ENCODE assay signal across 8 mouse cellular contexts in genomic region chrX:74296538-74297448, GRCm38 (mm10). TPM values are rescaled to one million over a fixed set of nuclear protein-coding genes. Genes with fewer than 3 reads are reported as not detected.
A peak's percentile ranks its signal among the peaks of the same experiment; 100 is the strongest.
DNase-seq lines count a peak whose midpoint lies in the region; ATAC-seq and TF ChIP-seq lines count a peak whose summit lies in the region.

Gene Atp6ap1 (plus strand): TSS chrX:74297097.

- 0 out of 2 replicates have a peak, but pooled peaks have one; percentile 46 for TF ChIP-seq EP300 in heart, adult 2 months (IDR thresholded peaks at IDR 0.05; ENCODE audit: insufficient read depth, low read depth, low read length)

- H3K36me3 ChIP-seq in embryonic facial prominence, embryonic 14.5 days (ENCODE audit: control insufficient read depth, insufficient read depth, low read length): 0 out of 2 replicates have a peak, but pooled peaks cover 13% of the 10 kb centered on the region
- no peaks in the 10 kb centered on the region for H3K36me3 ChIP-seq in heart, adult 2 months (ENCODE audit: control insufficient read depth, insufficient read depth, low read length)
- peaks cover 8% of the 10 kb centered on the region for H3K36me3 ChIP-seq in limb, embryonic 14.5 days (ENCODE audit: control insufficient read depth, insufficient read depth, low read length)
- H3K36me3 ChIP-seq in midbrain, postnatal 0 days (ENCODE audit: insufficient read depth, low read length): no peaks in the 10 kb centered on the region

- intact Hi-C loops in heart, adult 2 months (cut with DNase I): loop anchor here (2.0 kb wide), 2 partner anchors 26 to 48 kb away; partner anchors contain the start of genes Flna and Rpl10

- no peaks in the 10 kb centered on the region for H3K79me2 ChIP-seq in heart, adult 2 months (replicated peaks; ENCODE audit: control insufficient read depth, insufficient read depth, low read length)

- no peaks in the 10 kb centered on the region for H3K27me3 ChIP-seq in embryonic facial prominence, embryonic 14.5 days (replicated peaks; ENCODE audit: control insufficient read depth, insufficient read depth, low read length)
- no peaks in the 10 kb centered on the region for H3K27me3 ChIP-seq in heart, adult 2 months (ENCODE audit: control insufficient read depth, insufficient read depth, low read length)
- no peaks in the 10 kb centered on the region for H3K27me3 ChIP-seq in limb, embryonic 14.5 days (ENCODE audit: control insufficient read depth, insufficient read depth, low read length)
- H3K27me3 ChIP-seq in midbrain, postnatal 0 days (ENCODE audit: insufficient read depth, low read length): no peaks in the 10 kb centered on the region

- WGBS in embryonic facial prominence, embryonic 14.5 days: 15% methylated on average over 27 of the region's 37 CpGs
- 17% methylated on average over 37 of the region's 37 CpGs for WGBS in heart, adult 2 months
- 19% methylated on average over 36 of the region's 37 CpGs for WGBS in limb, embryonic 14.5 days
- 23% methylated on average over 35 of the region's 37 CpGs for WGBS in midbrain, postnatal 0 days

- no peaks in the 10 kb centered on the region for H3K4me1 ChIP-seq in embryonic facial prominence, embryonic 14.5 days (ENCODE audit: control insufficient read depth, insufficient read depth, low read length)
- H3K4me1 ChIP-seq in heart, adult 2 months (ENCODE audit: control insufficient read depth, insufficient read depth, low read length): no peaks in the 10 kb centered on the region; the same call in 1 of the 2 replicates
- no peaks in the 10 kb centered on the region; the same call in 1 of the 2 replicates for H3K4me1 ChIP-seq in limb, embryonic 14.5 days (ENCODE audit: control insufficient read depth, insufficient read depth, low read length)
- no peaks in the 10 kb centered on the region for H3K4me1 ChIP-seq in midbrain, postnatal 0 days (ENCODE audit: insufficient read depth, low read length)

- no peak for TF ChIP-seq CTCF in heart, adult 2 months (IDR thresholded peaks at IDR 0.05)
- TF ChIP-seq CTCF in midbrain, postnatal 0 days (IDR thresholded peaks at IDR 0.05): no peak

- peak within 1 kb of the TSS; percentile 61 for H3K4me3 ChIP-seq in embryonic facial prominence, embryonic 14.5 days (ENCODE audit: low read depth, low read length)
- H3K4me3 ChIP-seq in heart, adult 2 months: peak within 1 kb of the TSS; percentile 68
- H3K4me3 ChIP-seq in limb, embryonic 14.5 days (replicated peaks; ENCODE audit: low read length): peak within 1 kb of the TSS; percentile 59
- peak within 1 kb of the TSS; percentile 53 for H3K4me3 ChIP-seq in midbrain, postnatal 0 days (ENCODE audit: low read depth, low read length)

- no peaks in the 10 kb centered on the region for H3K9me3 ChIP-seq in embryonic facial prominence, embryonic 14.5 days (ENCODE audit: control insufficient read depth, low read length)
- H3K9me3 ChIP-seq in limb, embryonic 14.5 days (ENCODE audit: control insufficient read depth, low read length): no peaks in the 10 kb centered on the region
- 0 out of 2 replicates have a peak, but pooled peaks cover 3% of the 10 kb centered on the region for H3K9me3 ChIP-seq in midbrain, postnatal 0 days (ENCODE audit: low read length)

- peak within 1 kb of the TSS; percentile 80 for H3K9ac ChIP-seq in embryonic facial prominence, embryonic 14.5 days (ENCODE audit: low read depth, low read length)
- peak within 1 kb of the TSS; percentile 99 for H3K9ac ChIP-seq in heart, adult 2 months (ENCODE audit: low read depth, low read length)
- H3K9ac ChIP-seq in limb, embryonic 14.5 days (ENCODE audit: low read depth, low read length, severe bottlenecking): peak within 1 kb of the TSS; percentile 74
- peak within 1 kb of the TSS; percentile 73 for H3K9ac ChIP-seq in midbrain, postnatal 0 days (replicated peaks; ENCODE audit: low read length, poor library complexity, severe bottlenecking)

- H3K4me2 ChIP-seq in embryonic facial prominence, embryonic 14.5 days (ENCODE audit: low read depth, low read length): peak within 1 kb of the TSS; percentile 62
- peak within 1 kb of the TSS; percentile 59 for H3K4me2 ChIP-seq in limb, embryonic 14.5 days (replicated peaks; ENCODE audit: low read depth, low read length, severe bottlenecking)
- H3K4me2 ChIP-seq in midbrain, postnatal 0 days (ENCODE audit: low read depth, low read length, poor library complexity, severe bottlenecking): peak within 1 kb of the TSS; percentile 64

- peak within 1 kb of the TSS; percentile 74 for H3K27ac ChIP-seq in embryonic facial prominence, embryonic 14.5 days (replicated peaks; ENCODE audit: low read depth, low read length)
- H3K27ac ChIP-seq in heart, adult 2 months: peak within 1 kb of the TSS; percentile 63
- 0 out of 2 replicates have a peak within 1 kb of the TSS, but pooled peaks have one; percentile 55 for H3K27ac ChIP-seq in limb, embryonic 14.5 days (replicated peaks; ENCODE audit: low read depth, low read length)
- peak within 1 kb of the TSS; percentile 84 for H3K27ac ChIP-seq in midbrain, postnatal 0 days (ENCODE audit: low read depth, low read length)

- ATAC-seq in embryonic facial prominence, embryonic 14.5 days (ENCODE audit: low read depth): peak; percentile 99
- peak; percentile 99 for ATAC-seq in limb, embryonic 14.5 days (ENCODE audit: low FRiP score, low read depth)
- ATAC-seq in midbrain, postnatal 0 days (ENCODE audit: low FRiP score): peak; percentile 98

- peak; percentile 97 for DNase-seq in 3T3-L1 (ENCODE audit: low read depth, low spot score)
- peak; percentile 62 to 83 for DNase-seq in adrenal gland, postnatal 4 days (ENCODE audit: low spot score in 2 of 2)
- peak; percentile 97 for DNase-seq in embryonic facial prominence, embryonic 14.5 days (ENCODE audit: low spot score)
- DNase-seq in heart, adult 2 months: peak; percentile 95 to 96
- DNase-seq in kidney, adult 9 months: peak; percentile 97
- DNase-seq in limb, embryonic 14.5 days (ENCODE audit: low spot score): peak; percentile 94
- DNase-seq in midbrain, postnatal 0 days (ENCODE audit: low spot score): peak; percentile 96
- peak; percentile 86 to 87 for DNase-seq in spleen, postnatal 14 days (ENCODE audit: low spot score in 2 of 2)

- TF ChIP-seq POLR2A in heart, adult 2 months (IDR thresholded peaks at IDR 0.05; ENCODE audit: insufficient read depth, low read depth, low read length): peak; percentile 91
- no peak for TF ChIP-seq POLR2A in limb, embryonic 14.5 days (IDR thresholded peaks at IDR 0.05; ENCODE audit: borderline replicate concordance, extremely low read depth, insufficient read depth, insufficient read length)

RNA-seq across cellular contexts. Expression of gene Atp6ap1, which starts in this region (rescaled TPM):
- total RNA-seq in adrenal gland, postnatal 4 days (2021): 100 to 1,000 TPM; 135 to 140 TPM
- 138 and 143 TPM in 2 replicates for polyA plus RNA-seq in embryonic facial prominence, embryonic 14.5 days (2014; fragmentation: Nextera tagmentation; extraction: Ambion mirVana)
- 100 to 1,000 TPM; 131 to 132 TPM for total RNA-seq in heart, adult 2 months (2021)
- 240 and 378 TPM in 2 replicates for polyA plus RNA-seq in heart, adult 2 months (2012; rRNA removed)
- polyA plus RNA-seq in limb, embryonic 14.5 days (2012; rRNA removed): 224 and 272 TPM in 2 replicates
- polyA plus RNA-seq in limb, embryonic 14.5 days (2014; fragmentation: Nextera tagmentation; extraction: Ambion mirVana): 124 and 128 TPM in 2 replicates
- total RNA-seq in midbrain, postnatal 0 days (2014; rRNA removed): 307 and 359 TPM in 2 replicates
- 371 and 388 TPM in 2 replicates for polyA plus RNA-seq in midbrain, postnatal 0 days (2015; fragmentation: Nextera tagmentation; extraction: Ambion mirVana)

Comparison
In these comparisons a context has a peak if more than half of its experiments do, and no peak if none do; other contexts are left out.
1. Peak in every context shown above with its lines: DNase-seq, ATAC-seq, H3K4me3 ChIP-seq and H3K27ac ChIP-seq.